Mouse (Mus musculus) gonadal fat pad, adult 2 months (tissue): Measurements from ENCODE around the gene Gm21981. TPM values are rescaled to one million over a fixed set of nuclear protein-coding genes. Genes with fewer than 3 reads are reported as not detected.

ENCODE experiments used
- DNase-seq: peaks from one replicate; pipeline ENCODE4 v3.0.0-alpha.2; 2012; ENCODE audit warnings: low read depth
- polyA plus RNA-seq: library from polyadenylated mRNA; depleted of rRNA; stranded (reverse); fragments of >200 nt; gene quantifications from 2 replicates; pipeline ENCODE4 v1.2.3, GENCODE M21; 2012

The Gm21981 gene
- polyA plus RNA-seq, 1 experiment: 2.7 TPM

- no peak for DNase-seq
Observed at GRCm38 (mm10) chr17:47703556-47703955, 9.3 kb upstream of the Gm21981 start.

GRCm38 (mm10) chr17:47702548-47703345, 8.5 kb upstream of the Gm21981 start:
- no peak for DNase-seq

GRCm38 (mm10) chr17:47701793-47702192, 7.5 kb upstream of the Gm21981 start:
- no peak for DNase-seq

- no peak for DNase-seq
Observed at GRCm38 (mm10) chr17:47699055-47699454, 4.8 kb upstream of the Gm21981 start.

GRCm38 (mm10) chr17:47698156-47698555, 3.9 kb upstream of the Gm21981 start:
- no peak for DNase-seq

- no peak for DNase-seq
Observed at GRCm38 (mm10) chr17:47695337-47695710, 1.1 kb upstream of the Gm21981 start.

GRCm38 (mm10) chr17:47694503-47695336, 465 bp upstream of the Gm21981 start, which contains the start of gene Prickle4:
Prickle4 (minus strand) TSS chr17:47694736.
- no peak for DNase-seq

GRCm38 (mm10) chr17:47693671-47694441, 399 bp downstream of the Gm21981 start:
- no peak for DNase-seq

GRCm38 (mm10) chr17:47691650-47692049, 2.6 kb downstream of the Gm21981 start:
- no peak for DNase-seq

- DNase-seq: no peak
Observed at GRCm38 (mm10) chr17:47689894-47690293, 4.4 kb downstream of the Gm21981 start.

GRCm38 (mm10) chr17:47688608-47689575, 5.4 kb downstream of the Gm21981 start, which contains the start of gene Frs3:
Frs3 (plus strand) TSS chr17:47689030.
- no peak for DNase-seq

- no peak for DNase-seq
Observed at GRCm38 (mm10) chr17:47688344-47688607, 6.0 kb downstream of the Gm21981 start, which contains the start of gene Tomm6. Tomm6 (minus strand) TSS chr17:47688386.

- DNase-seq: peak; percentile 57
Observed at GRCm38 (mm10) chr17:47687409-47688343, 6.6 kb downstream of the Gm21981 start.

GRCm38 (mm10) chr17:47682836-47683235, 11.4 kb downstream of the Gm21981 start:
- no peak for DNase-seq

- DNase-seq: no peak
Observed at GRCm38 (mm10) chr17:47678702-47679101, 15.6 kb downstream of the Gm21981 start.

- DNase-seq: no peak
Observed at GRCm38 (mm10) chr17:47678238-47678637, 16.0 kb downstream of the Gm21981 start.

GRCm38 (mm10) chr17:47676581-47676980, 17.7 kb downstream of the Gm21981 start:
- no peak for DNase-seq

GRCm38 (mm10) chr17:47672311-47673111, 21.7 kb downstream of the Gm21981 start:
- DNase-seq: no peak

- DNase-seq: no peak
Observed at GRCm38 (mm10) chr17:47671988-47672310, 22.3 kb downstream of the Gm21981 start.
